Mouse (Mus musculus) Patski (cell line): ENCODE measurements around the gene Ppm1l. TPM values are rescaled to one million over a fixed set of nuclear protein-coding genes. Genes with fewer than 3 reads are reported as not detected.

ENCODE experiments used
- ATAC-seq: fragments of 100-300 bp; one replicate; pipeline ENCODE4 v1.8.0; 2021
- CTCF ChIA-PET: fragments of 350-600 bp; sonication (Branson Sonifier 250); formaldehyde crosslinking; loops from one replicate; lab custom pipeline; 2022; ENCODE audit warnings: inconsistent platforms; lab: Charles Lee
- POLR2A ChIA-PET: fragments of 350-600 bp; sonication (Branson Sonifier 250); formaldehyde crosslinking; loops from one replicate; lab custom pipeline; 2022; ENCODE audit warnings: antibody characterized with exemption, inconsistent platforms; lab: Charles Lee
- DNase-seq: peaks from one replicate; pipeline ENCODE4 v3.0.0-alpha.2; 2011; ENCODE audit warnings: low read depth, low spot score
- H3K27me3 ChIP-seq: fragments of 371-371 bp; one replicate; pipeline ENCODE4 v1.5.1; 2021
- CTCF ChIP-seq: fragments of 100-300 bp; IDR thresholded peaks from one replicate; pipeline ENCODE4 v1.5.1; 2021
- in situ Hi-C: fragments of 300-500 bp; cut with MboI; formaldehyde crosslinking; loops from 3 replicates; pipeline ENCODE4 v1.11.1; 2018; ENCODE audit warnings: low pct_unique_long_range_greater_than_20kb, mixed read lengths
- polyA plus RNA-seq: library from polyadenylated mRNA; unstranded; gene quantifications from one replicate; pipeline ENCODE4 v1.2.3, GENCODE M21; 2021

Gene Ppm1l
- polyA plus RNA-seq = 21.9 TPM

GRCm38 (mm10) chr3:69316391-69317195, at the start of gene Ppm1l:
Ppm1l (plus strand) TSS chr3:69316861.
- ATAC-seq (peak; percentile 95), DNase-seq (peak; percentile 88)
- TF ChIP-seq CTCF = no peak
- H3K27me3 ChIP-seq = no peaks in the 10 kb centered on the region
- ChIA-PET POLR2A (interaction anchor here (1.0 kb wide), 1 partner anchor 170 kb away, joined by 3 read pairs; no protein-coding TSS in a partner anchor), CTCF (interaction anchor here (0.8 to 1.6 kb wide), 3 partner anchors 38 to 386 kb away, joined by 3 to 5 read pairs (median 4); no protein-coding TSS in a partner anchor)
- in situ Hi-C loops = no loop called here

GRCm38 (mm10) chr3:69271812-69272211, 44.8 kb upstream of the Ppm1l start:
- in situ Hi-C loops = no loop called here
- ATAC-seq (peak; percentile 80), DNase-seq (peak; percentile 48)
- POLR2A ChIA-PET = interaction anchor here (0.7 kb wide), 1 partner anchor 610 kb away, joined by 3 read pairs; no protein-coding TSS in a partner anchor
- TF ChIP-seq CTCF = no peak
- peaks cover 3% of the 10 kb centered on the region for H3K27me3 ChIP-seq
- CTCF ChIA-PET = no interaction called here

- CTCF ChIA-PET = interaction anchor here (2.0 kb wide), 1 partner anchor 10 kb away, joined by 6 read pairs; no protein-coding TSS in a partner anchor
- DNase-seq = no peak
- POLR2A ChIA-PET = no interaction called here
- in situ Hi-C loops = no loop called here
- peaks cover 13% of the 10 kb centered on the region for H3K27me3 ChIP-seq
- TF ChIP-seq CTCF = no peak
- ATAC-seq = no peak
These were observed 42.5 kb upstream of the Ppm1l start for GRCm38 (mm10) chr3:69274018-69274663.

DNA sequence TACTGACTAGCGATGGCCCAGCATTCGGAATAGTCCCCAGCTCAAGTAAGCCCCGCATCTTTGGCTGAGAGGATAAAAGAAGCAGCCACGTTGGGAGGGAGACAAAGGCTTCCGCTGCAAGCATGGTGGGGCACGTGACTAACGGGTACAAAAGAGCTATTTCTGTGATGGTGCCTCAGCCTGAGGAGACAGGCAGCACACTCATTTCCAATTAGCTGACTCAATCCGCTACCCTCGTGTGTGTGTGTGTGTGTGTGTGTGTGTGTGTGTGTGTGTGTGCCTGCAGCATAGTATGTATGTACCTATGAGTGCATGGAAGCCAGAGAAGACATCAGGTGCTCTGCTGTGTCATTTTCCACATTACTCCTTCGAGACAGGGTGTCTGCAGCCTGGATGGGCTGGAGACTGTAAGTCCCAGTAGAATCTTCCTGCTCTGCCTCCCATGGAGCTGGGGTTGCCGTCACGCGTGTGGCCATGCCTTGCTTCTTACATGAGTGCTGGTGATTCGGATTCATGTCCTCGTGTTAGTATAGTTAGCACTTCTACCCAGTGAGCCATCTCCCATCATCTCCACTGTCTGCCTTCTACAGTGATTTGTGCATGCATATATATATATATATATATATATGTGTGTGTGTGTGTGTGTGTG, 41.9 kb upstream of the Ppm1l start:
- ATAC-seq = no peak
- POLR2A ChIA-PET = no interaction called here
- DNase-seq = no peak
- H3K27me3 ChIP-seq = peaks cover 17% of the 10 kb centered on the region
- in situ Hi-C loops = no loop called here
- CTCF ChIA-PET = interaction anchor here (1.3 to 2.0 kb wide), 2 partner anchors 10 to 74 kb away, joined by 4 to 6 read pairs; no protein-coding TSS in a partner anchor
- no peak for TF ChIP-seq CTCF

GRCm38 (mm10) chr3:69278648-69279047, 38.0 kb upstream of the Ppm1l start:
- ChIA-PET CTCF (interaction anchor here (0.8 to 1.9 kb wide), 3 partner anchors 8 to 40 kb away, joined by 3 to 5 read pairs (median 4); no protein-coding TSS in a partner anchor), POLR2A (no interaction called here)
- DNase-seq (no peak), ATAC-seq (no peak)
- in situ Hi-C loops = no loop called here
- TF ChIP-seq CTCF = no peak
- H3K27me3 ChIP-seq = peaks cover 44% of the 10 kb centered on the region

DNA sequence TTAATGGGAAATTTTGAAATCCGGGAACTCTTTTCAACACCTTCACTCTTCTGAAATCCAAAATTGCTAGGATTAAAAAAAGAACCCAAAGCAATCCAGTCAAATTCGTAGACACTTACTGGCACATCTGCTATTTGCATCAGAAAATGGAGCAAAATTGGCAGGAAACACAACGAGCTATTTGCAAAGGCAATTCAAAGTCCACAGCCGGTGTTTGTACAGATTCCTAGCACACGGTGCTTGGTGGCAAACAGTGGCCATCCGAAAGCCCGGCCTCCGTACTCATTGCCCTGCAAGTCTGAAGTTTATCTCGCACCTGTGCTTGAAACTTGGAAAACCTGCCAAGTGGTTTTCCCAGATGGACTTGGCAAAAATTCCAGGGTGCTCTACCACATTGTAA, 34.3 kb upstream of the Ppm1l start:
- H3K27me3 ChIP-seq = peaks cover 46% of the 10 kb centered on the region
- TF ChIP-seq CTCF = no peak
- ChIA-PET CTCF (interaction anchor here (0.8 to 1.1 kb wide), 2 partner anchors 11 to 22 kb away, joined by 3 read pairs; no protein-coding TSS in a partner anchor), POLR2A (no interaction called here)
- DNase-seq (no peak), ATAC-seq (no peak)
- in situ Hi-C loops = no loop called here

DNA sequence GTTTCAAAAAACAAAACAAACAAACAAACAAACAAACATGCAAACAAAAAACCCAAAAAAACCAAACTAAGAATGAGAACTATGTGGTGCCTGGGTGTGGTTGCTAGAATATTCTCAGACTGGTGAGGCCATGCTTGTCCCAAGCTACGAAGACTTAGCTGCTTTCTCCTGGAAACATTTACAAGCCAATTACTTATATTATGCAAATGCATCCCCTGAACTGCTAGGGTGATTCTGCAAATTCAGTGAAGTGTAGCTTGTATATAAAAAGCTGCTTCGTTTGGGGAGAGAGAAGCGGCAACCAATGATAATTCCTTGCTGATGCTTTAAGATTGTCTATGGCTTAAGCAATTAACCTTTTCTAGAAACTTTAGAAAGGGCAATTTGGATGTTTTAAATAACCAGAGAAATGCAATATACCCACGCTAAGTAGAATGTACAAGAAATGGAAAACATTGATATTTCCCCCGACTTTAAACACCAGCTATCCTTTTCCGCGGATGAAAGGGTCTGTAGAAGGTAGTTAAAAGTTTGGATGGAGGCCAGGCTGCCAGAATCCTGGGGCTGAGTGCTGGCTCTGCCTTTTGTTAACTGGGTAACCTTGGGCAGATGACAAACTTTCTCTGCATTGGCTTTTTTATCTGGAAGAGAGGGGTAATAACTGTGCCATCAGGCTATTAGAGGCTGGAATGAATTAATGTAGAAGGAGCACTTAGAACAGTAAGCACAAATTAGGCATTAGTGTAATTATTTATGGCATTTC, 33.4 kb upstream of the Ppm1l start:
- no peak for DNase-seq
- H3K27me3 ChIP-seq = peaks cover 38% of the 10 kb centered on the region
- ATAC-seq = no peak
- POLR2A ChIA-PET = no interaction called here
- no peak for TF ChIP-seq CTCF
- in situ Hi-C loops = no loop called here
- CTCF ChIA-PET = no interaction called here

GRCm38 (mm10) chr3:69289833-69290232, 26.8 kb upstream of the Ppm1l start:
- ChIA-PET CTCF (no interaction called here), POLR2A (no interaction called here)
- ATAC-seq = no peak
- H3K27me3 ChIP-seq = peaks cover 4% of the 10 kb centered on the region
- in situ Hi-C loops = no loop called here
- DNase-seq = no peak
- no peak for TF ChIP-seq CTCF

GRCm38 (mm10) chr3:69290294-69290693, 26.4 kb upstream of the Ppm1l start:
- H3K27me3 ChIP-seq = peaks cover 4% of the 10 kb centered on the region
- ChIA-PET POLR2A (no interaction called here), CTCF (no interaction called here)
- ATAC-seq (peak; percentile 39), DNase-seq (no peak)
- in situ Hi-C loops = no loop called here
- no peak for TF ChIP-seq CTCF

DNA sequence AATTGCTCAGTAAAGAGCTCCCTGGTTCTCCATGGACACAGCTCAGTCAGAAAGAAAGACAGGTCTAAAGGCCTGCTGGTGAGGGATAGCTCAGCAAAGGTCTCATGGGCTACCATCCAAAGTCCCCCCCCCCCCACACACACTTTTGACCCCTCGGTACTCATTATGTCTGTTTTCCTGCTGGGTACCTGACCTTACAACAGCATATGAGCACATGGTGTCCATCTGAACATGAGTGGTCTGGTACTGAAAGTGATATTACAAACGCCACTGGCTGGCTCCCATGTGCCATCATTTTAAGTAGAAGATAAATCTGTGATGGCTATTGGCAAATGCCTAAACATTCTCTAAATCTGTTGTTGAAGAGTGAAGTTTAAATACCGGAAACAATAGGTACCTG, 25.8 kb upstream of the Ppm1l start:
- ATAC-seq (no peak), DNase-seq (no peak)
- POLR2A ChIA-PET = no interaction called here
- H3K27me3 ChIP-seq = peaks cover 3% of the 10 kb centered on the region
- CTCF ChIA-PET = no interaction called here
- in situ Hi-C loops = no loop called here
- TF ChIP-seq CTCF = no peak
